In genomic region chr2:36090853-36091741, GRCm38 (mm10) we compare ENCODE assay signal across 8 mouse cellular contexts. TPM values are rescaled to one million over a fixed set of nuclear protein-coding genes. Genes with fewer than 3 reads are reported as not detected.
DNase-seq lines count a peak whose midpoint lies in the region; ATAC-seq and TF ChIP-seq lines count a peak whose summit lies in the region.

No protein-coding gene starts in this region.

- no peak overlapping the region for H3K27ac ChIP-seq in layer of hippocampus, adult 2 months
- H3K27ac ChIP-seq in lung, embryonic 16.5 days (ENCODE audit: low read length): no peak overlapping the region

- 10% methylated on average over 70 of the region's 70 CpGs for WGBS in lung, embryonic 16.5 days

- H3K4me2 ChIP-seq in lung, embryonic 16.5 days (ENCODE audit: low read depth, low read length): peak overlapping the region; percentile 69

- peak; percentile 87 for ATAC-seq in lung, embryonic 16.5 days (ENCODE audit: low read depth)
- no peak for ATAC-seq in activated CD4-positive, CD25-positive, alpha-beta regulatory T cell, adult 4 months

- no peaks in the 10 kb centered on the region for H3K36me3 ChIP-seq in lung, embryonic 16.5 days (ENCODE audit: control insufficient read depth, insufficient read depth, low read length)

- no peaks in the 10 kb centered on the region for H3K9me3 ChIP-seq in lung, embryonic 16.5 days (ENCODE audit: control insufficient read depth, low read length)

- DNase-seq in layer of hippocampus, adult 2 months (ENCODE audit: low spot score in 2 of 2): no peak
- DNase-seq in layer of hippocampus, postnatal 36 days: no peak
- DNase-seq in c-Kit-positive CD71-positive TER-119-negative erythroid progenitor cells, embryonic 14.5 days (ENCODE audit: low read depth): peak; percentile 68
- DNase-seq in gastrocnemius, postnatal 25 days: peak; percentile 26
- peak; percentile 46 to 53 for DNase-seq in kidney, adult 8-10 months
- peak; percentile 61 for DNase-seq in ovary, postnatal 36 days (ENCODE audit: low spot score)

- peak overlapping the region; percentile 31; the same call in 1 of the 2 replicates for H3K4me3 ChIP-seq in layer of hippocampus, adult 2 months
- H3K4me3 ChIP-seq in lung, embryonic 16.5 days (ENCODE audit: low read length): peak overlapping the region; percentile 49

- peaks cover 11% of the 10 kb centered on the region for H3K4me1 ChIP-seq in lung, embryonic 16.5 days (replicated peaks; ENCODE audit: control insufficient read depth, insufficient read depth, low read length)

- TF ChIP-seq CTCF in layer of hippocampus, adult 2 months (conservative IDR thresholded peaks at IDR 0.05): no peak

- H3K27me3 ChIP-seq in lung, embryonic 16.5 days (ENCODE audit: control insufficient read depth, insufficient read depth, low read depth, low read length): peaks cover 70% of the 10 kb centered on the region

- peak overlapping the region; percentile 29 for H3K9ac ChIP-seq in lung, embryonic 16.5 days (ENCODE audit: low read length)

RNA-seq across cellular contexts. Expression of gene Lhx6, which starts 14.1 kb away (rescaled TPM):
- 10 to 100 TPM; 15.5 to 16.0 TPM for total RNA-seq in layer of hippocampus, adult 2 months (2021)
- total RNA-seq in layer of hippocampus, postnatal 36 days (2021): 10 to 100 TPM; 16.3 to 17.3 TPM
- total RNA-seq in gastrocnemius, postnatal 25 days (2021): 1 to 10 TPM; 3.7 to 4.0 TPM
- polyA plus RNA-seq in lung, embryonic 16.5 days (2015; fragmentation: Nextera tagmentation; extraction: Ambion mirVana): 4.7 and 4.9 TPM in 2 replicates
- not detected for polyA plus RNA-seq in activated CD4-positive, CD25-positive, alpha-beta regulatory T cell, adult 4 months (2017; shearing (Covaris generic))

RNA-seq across cellular contexts. Expression of gene Morn5, which starts 41.8 kb away (rescaled TPM):
- total RNA-seq in layer of hippocampus, adult 2 months (2021): 1 to 10 TPM; 1.4 to 1.7 TPM
- total RNA-seq in layer of hippocampus, postnatal 36 days (2021): 1 to 10 TPM; 1.3 to 1.7 TPM
- total RNA-seq in gastrocnemius, postnatal 25 days (2021): not detected
- polyA plus RNA-seq in lung, embryonic 16.5 days (2015; fragmentation: Nextera tagmentation; extraction: Ambion mirVana): 9.6 and 11.1 TPM in 2 replicates
- polyA plus RNA-seq in activated CD4-positive, CD25-positive, alpha-beta regulatory T cell, adult 4 months (2017; shearing (Covaris generic)): not detected

RNA-seq across cellular contexts. Expression of gene Ndufa8, which starts 41.9 kb away (rescaled TPM):
- total RNA-seq in layer of hippocampus, adult 2 months (2021): 100 to 1,000 TPM; 175 to 180 TPM
- total RNA-seq in layer of hippocampus, postnatal 36 days (2021): 100 to 1,000 TPM; 174 to 197 TPM
- total RNA-seq in gastrocnemius, postnatal 25 days (2021): 100 to 1,000 TPM; 390 to 396 TPM
- polyA plus RNA-seq in lung, embryonic 16.5 days (2015; fragmentation: Nextera tagmentation; extraction: Ambion mirVana): 239 and 249 TPM in 2 replicates
- 100 to 1,000 TPM; 194 to 234 TPM for polyA plus RNA-seq in activated CD4-positive, CD25-positive, alpha-beta regulatory T cell, adult 4 months (2017; shearing (Covaris generic))

RNA-seq across cellular contexts. Expression of gene Mrrf, which starts 45.1 kb away (rescaled TPM):
- total RNA-seq in layer of hippocampus, adult 2 months (2021): 10 to 100 TPM; 13.8 to 18.6 TPM
- 10 to 100 TPM; 14.7 to 14.9 TPM for total RNA-seq in layer of hippocampus, postnatal 36 days (2021)
- 10 to 100 TPM; 13.7 to 14.8 TPM for total RNA-seq in gastrocnemius, postnatal 25 days (2021)
- polyA plus RNA-seq in lung, embryonic 16.5 days (2015; fragmentation: Nextera tagmentation; extraction: Ambion mirVana): 30.3 TPM in 2 replicates
- 10 to 100 TPM in 1 of 2 experiments, 1 to 10 TPM in 1; 9.4 to 16.3 TPM for polyA plus RNA-seq in activated CD4-positive, CD25-positive, alpha-beta regulatory T cell, adult 4 months (2017; shearing (Covaris generic))

RNA-seq across cellular contexts. Expression of gene Rbm18, which starts 45.5 kb away (rescaled TPM):
- total RNA-seq in layer of hippocampus, adult 2 months (2021): 10 to 100 TPM; 41.7 to 46.3 TPM
- total RNA-seq in layer of hippocampus, postnatal 36 days (2021): 10 to 100 TPM; 50.6 to 53.2 TPM
- 10 to 100 TPM; 27.2 to 29.2 TPM for total RNA-seq in gastrocnemius, postnatal 25 days (2021)
- 73.5 and 75.4 TPM in 2 replicates for polyA plus RNA-seq in lung, embryonic 16.5 days (2015; fragmentation: Nextera tagmentation; extraction: Ambion mirVana)
- 10 to 100 TPM; 47.5 to 55.6 TPM for polyA plus RNA-seq in activated CD4-positive, CD25-positive, alpha-beta regulatory T cell, adult 4 months (2017; shearing (Covaris generic))

Comparison
In these comparisons a context has a peak if more than half of its experiments do, and no peak if none do; other contexts are left out.
1. DNase-seq: peak in c-Kit-positive CD71-positive TER-119-negative erythroid progenitor cells, embryonic 14.5 days (single experiment), gastrocnemius, postnatal 25 days (single experiment), kidney, adult 8-10 months (2 of 2) and ovary, postnatal 36 days (single experiment); none in layer of hippocampus, adult 2 months (0 of 2) and layer of hippocampus, postnatal 36 days (0 of 2).